Mouse (Mus musculus) ES-Bruce4 (cell line): ENCODE data around the gene Gba2.
"Not testable (repeated sequence)": the region's sequence is repeated elsewhere in the genome, so short reads cannot be mapped to it uniquely, and the experiment has no call there.

Source experiments
- CTCF ChIP-seq: IDR thresholded peaks from one replicate; pipeline ENCODE4 v1.8.1; 2011; ENCODE audit warnings: low read depth, low read length
- EP300 ChIP-seq: IDR thresholded peaks from 2 replicates; pipeline ENCODE4 v1.6.1; 2011; ENCODE audit warnings: low read depth, low read length; ENCODE audit not compliant: insufficient read depth

GRCm38 (mm10) chr4:43596597-43596996 lies 17.9 kb upstream of the Gba2 start:
- not testable (repeated sequence) for TF ChIP-seq EP300, CTCF
